Mouse (Mus musculus) embryonic fibroblast, embryonic 13.5 days (primary cell): ENCODE results near the gene Fam205c. TPM values are rescaled to one million over a fixed set of nuclear protein-coding genes. Genes with fewer than 3 reads are reported as not detected.

Source experiments
- polyA plus RNA-seq: library from polyadenylated mRNA; stranded (reverse); fragments of >200 nt; gene quantifications from 2 replicates; pipeline ENCODE4 v1.2.4, GENCODE M21; 2011; ENCODE audit warnings: low read depth; ENCODE audit not compliant: missing spikeins, insufficient read length

Gene Fam205c
- polyA plus RNA-seq, 1 experiment = not detected

Other genes with a start within 250 kb of the Fam205c start
- not detected in 2 replicates for gene Gm2564, start 244.5 kb downstream of the Fam205c start, polyA plus RNA-seq
- gene Ccl27b, start 219.0 kb downstream of the Fam205c start, polyA plus RNA-seq = not detected in 2 replicates
- not detected in 2 replicates for gene Il11ra2, start 212.3 kb downstream of the Fam205c start, polyA plus RNA-seq
- not detected in 2 replicates for gene 4930578G10Rik, start 138.7 kb downstream of the Fam205c start, polyA plus RNA-seq
- not detected in 2 replicates for gene Ccl19, start 117.7 kb downstream of the Fam205c start, polyA plus RNA-seq
- not detected in 2 replicates for gene Ccl21a, start 100.2 kb downstream of the Fam205c start, polyA plus RNA-seq
- not detected in 2 replicates for gene Fam205a1, start 20.3 kb downstream of the Fam205c start, polyA plus RNA-seq
- 0.18 TPM in 1 of 2 replicates, not detected in the other for gene Gm12394, start 17.5 kb downstream of the Fam205c start, polyA plus RNA-seq
- gene Phf24, start 42.4 kb upstream of the Fam205c start, polyA plus RNA-seq = not detected in 2 replicates
- 31.3 and 38.5 TPM in 2 replicates for gene Dnajb5, start 75.6 kb upstream of the Fam205c start, polyA plus RNA-seq
- gene 1700022I11Rik, start 95.4 kb upstream of the Fam205c start, polyA plus RNA-seq = not detected in 2 replicates
- 310 and 337 TPM in 2 replicates for gene Vcp, start 126.3 kb upstream of the Fam205c start, polyA plus RNA-seq
- 7.7 and 9.4 TPM in 2 replicates for gene Fancg, start 136.3 kb upstream of the Fam205c start, polyA plus RNA-seq
- gene Pigo, start 151.6 kb upstream of the Fam205c start, polyA plus RNA-seq = 8.6 and 15.0 TPM in 2 replicates
- gene Stoml2, start 157.5 kb upstream of the Fam205c start, polyA plus RNA-seq = 91.7 and 107 TPM in 2 replicates
- gene Fam214b, start 172.0 kb upstream of the Fam205c start, polyA plus RNA-seq = 26.7 and 50.0 TPM in 2 replicates
- gene Unc13b, start 184.7 kb upstream of the Fam205c start, polyA plus RNA-seq = 2.9 and 4.5 TPM in 2 replicates